Mouse (Mus musculus) liver, embryonic 13.5 days (tissue): ENCODE data around the gene Ablim2. TPM values are rescaled to one million over a fixed set of nuclear protein-coding genes. Genes with fewer than 3 reads are reported as not detected.

Experiments used
- ATAC-seq: fragments of 200-750 bp; cut with Nextera tagmentation; 2 replicates; pipeline ENCODE4 v1.8.0; 2017; ENCODE audit warnings: low read depth, mild to moderate bottlenecking, moderate number of reproducible peaks, moderate library complexity
- DNase-seq: peaks from one replicate; pipeline ENCODE4 v3.0.0; 2022
- H3K27ac ChIP-seq: fragments of 300-500 bp; sonication (generic); 2 replicates; pipeline ENCODE4 v1.5.1; 2015; ENCODE audit warnings: moderate library complexity, mild to moderate bottlenecking, inconsistent platforms
- H3K27me3 ChIP-seq: fragments of 300-500 bp; sonication (generic); 2 replicates; pipeline ENCODE4 v1.6.1; 2015; ENCODE audit warnings: mild to moderate bottlenecking, inconsistent platforms
- H3K36me3 ChIP-seq: fragments of 300-500 bp; sonication (generic); 2 replicates; pipeline ENCODE4 v1.6.1; 2015; ENCODE audit warnings: mild to moderate bottlenecking, inconsistent platforms
- H3K4me1 ChIP-seq: fragments of 300-500 bp; sonication (generic); replicated peaks from 2 replicates; pipeline ENCODE4 v1.6.1; 2015; ENCODE audit warnings: inconsistent platforms
- H3K4me2 ChIP-seq: fragments of 300-500 bp; sonication (generic); 2 replicates; pipeline ENCODE4 v1.6.1; 2015; ENCODE audit warnings: inconsistent platforms, mild to moderate bottlenecking, moderate library complexity
- H3K4me3 ChIP-seq: fragments of 300-500 bp; sonication (generic); replicated peaks from 2 replicates; pipeline ENCODE4 v1.5.1; 2015; ENCODE audit warnings: mild to moderate bottlenecking, inconsistent platforms
- H3K9ac ChIP-seq: fragments of 300-500 bp; sonication (generic); 2 replicates; pipeline ENCODE4 v1.6.1; 2015; ENCODE audit warnings: mild to moderate bottlenecking, inconsistent platforms
- H3K9me3 ChIP-seq: fragments of 300-500 bp; sonication (generic); replicated peaks from 2 replicates; pipeline ENCODE4 v1.6.1; 2016; ENCODE audit warnings: inconsistent platforms
- WGBS: fragments of 180-500 bp; shearing (Covaris S2); methylation state at CpG from one replicate; pipeline ENCODE4 v1.1.7; 2015; ENCODE audit not compliant: insufficient replicate concordance; 5-methylcytosine and 5-hydroxymethylcytosine counted together
- polyA plus RNA-seq: library from polyadenylated mRNA; unstranded; fragments of >200 nt; fragmentation: Nextera tagmentation; extraction: Ambion mirVana; gene quantifications from 2 replicates; pipeline ENCODE4 v1.2.1, GENCODE M21; 2015

The Ablim2 gene
- polyA plus RNA-seq, 1 experiment from 2014 or later: 0.18 TPM

DNA sequence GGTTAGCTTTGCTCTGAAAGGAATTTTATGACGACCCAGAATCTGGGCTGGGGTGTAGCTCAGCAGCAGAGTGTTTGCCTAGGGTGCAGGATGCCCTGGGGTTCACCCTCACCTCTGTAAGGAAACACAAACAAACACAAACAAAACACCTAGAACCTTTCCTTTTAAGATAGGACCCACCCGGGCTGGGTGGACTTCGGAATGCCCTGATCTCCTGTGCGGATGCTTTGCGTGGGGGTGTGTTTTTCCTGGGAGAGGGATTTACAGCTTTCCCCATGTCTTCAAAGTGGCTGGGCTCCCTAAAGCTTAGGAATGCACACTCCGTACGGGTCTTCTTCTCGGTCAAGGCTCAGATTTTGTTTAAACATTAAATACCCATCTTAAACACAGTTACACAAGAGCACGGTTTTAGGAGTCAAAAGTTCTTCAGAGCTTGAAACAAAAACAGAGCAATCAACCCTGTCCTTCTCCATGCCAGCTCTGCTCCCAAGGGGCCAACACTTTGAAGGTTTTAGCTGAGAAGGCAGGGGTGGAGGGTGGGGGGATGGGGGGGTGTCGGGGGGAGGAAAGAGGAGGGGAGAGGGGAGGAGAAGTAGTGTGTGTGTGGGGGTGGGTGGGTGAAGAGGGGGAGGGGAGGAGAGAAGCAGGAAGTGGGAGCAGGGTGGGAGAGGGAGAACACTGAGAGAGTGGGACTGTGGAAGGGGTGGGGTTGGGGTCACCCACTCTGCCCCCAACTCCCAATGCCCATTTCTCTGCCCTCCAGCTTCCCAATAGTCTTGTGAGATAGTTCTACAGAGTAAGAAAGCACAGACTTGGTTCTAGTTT, 142.9 kb downstream of the Ablim2 start:
- 31% methylated on average over 10 of the region's 10 CpGs for WGBS
- Histone ChIP-seq H3K27ac (no peak overlapping the region), H3K9me3 (no peaks in the 10 kb centered on the region), H3K36me3 (no peaks in the 10 kb centered on the region), H3K9ac (no peak overlapping the region), H3K4me2 (no peak overlapping the region), H3K27me3 (peaks cover under 1% of the 10 kb centered on the region; the same call in 1 of the 2 replicates), H3K4me1 (peaks cover 13% of the 10 kb centered on the region), H3K4me3 (no peak overlapping the region)
- ATAC-seq: no peak
- DNase-seq: no peak

DNA sequence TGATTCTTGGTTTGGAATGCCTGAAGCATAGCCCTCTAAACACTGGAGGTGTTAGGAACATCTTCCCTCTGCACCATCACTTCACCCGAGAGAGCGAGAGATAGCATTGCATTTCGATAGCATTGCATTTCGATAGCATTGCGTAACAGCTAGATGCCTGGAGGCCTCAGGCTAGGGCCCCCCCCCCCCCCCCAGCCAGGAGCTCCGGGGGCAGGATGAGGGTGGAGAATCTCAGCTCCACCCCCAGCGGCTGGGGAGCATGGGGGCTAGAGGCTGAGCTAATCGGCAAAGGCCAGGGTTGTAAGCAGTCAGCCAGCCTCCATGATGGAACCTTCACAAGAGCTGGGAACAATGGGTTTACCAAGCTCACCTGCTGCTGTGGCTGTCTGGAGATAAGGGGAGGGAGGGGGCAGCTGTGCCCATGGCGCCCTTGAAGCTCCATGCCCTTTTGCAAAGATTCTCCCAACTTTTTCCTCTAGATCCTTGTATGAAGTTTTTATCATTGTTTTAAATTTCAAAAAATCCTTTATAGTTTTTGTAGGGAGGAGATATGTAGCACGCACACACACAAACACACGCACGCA, 143.6 kb downstream of the Ablim2 start:
- peaks cover 13% of the 10 kb centered on the region for H3K4me1 ChIP-seq
- no peak for DNase-seq
- H3K9me3 ChIP-seq: no peaks in the 10 kb centered on the region
- H3K4me3 ChIP-seq: no peak overlapping the region
- no peak overlapping the region for H3K9ac ChIP-seq
- no peaks in the 10 kb centered on the region for H3K36me3 ChIP-seq
- no peaks in the 10 kb centered on the region for H3K27me3 ChIP-seq
- ATAC-seq: no peak
- 33% methylated on average over 12 of the region's 12 CpGs for WGBS
- no peak overlapping the region for H3K27ac ChIP-seq
- no peak overlapping the region for H3K4me2 ChIP-seq

DNA sequence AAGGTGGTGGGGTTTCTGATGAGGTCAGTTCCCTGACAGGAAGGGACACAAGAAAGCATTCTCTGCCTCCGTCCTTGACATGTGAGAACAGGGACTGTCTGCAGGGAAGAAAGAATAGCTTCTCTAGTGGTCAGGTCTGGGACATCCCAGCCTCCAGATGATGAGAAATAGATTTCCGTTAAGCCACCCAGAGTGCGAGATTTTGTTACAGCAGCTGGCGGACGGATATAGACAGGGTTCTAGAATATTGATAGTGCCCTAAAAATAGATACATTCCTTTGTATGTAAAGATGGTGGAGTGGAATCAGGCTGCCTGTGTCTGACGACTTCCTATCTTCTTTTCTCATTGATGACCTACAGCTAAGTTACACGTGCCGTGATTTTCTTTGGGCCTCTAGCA, 145.8 kb downstream of the Ablim2 start:
- ATAC-seq (no peak), DNase-seq (no peak)
- Histone ChIP-seq H3K4me2 (no peak overlapping the region), H3K27ac (no peak overlapping the region), H3K9ac (no peak overlapping the region), H3K4me3 (no peak overlapping the region), H3K27me3 (no peaks in the 10 kb centered on the region), H3K36me3 (no peaks in the 10 kb centered on the region), H3K4me1 (peaks cover 13% of the 10 kb centered on the region), H3K9me3 (no peaks in the 10 kb centered on the region)
- WGBS: 59% methylated on average over 8 of the region's 8 CpGs

DNA sequence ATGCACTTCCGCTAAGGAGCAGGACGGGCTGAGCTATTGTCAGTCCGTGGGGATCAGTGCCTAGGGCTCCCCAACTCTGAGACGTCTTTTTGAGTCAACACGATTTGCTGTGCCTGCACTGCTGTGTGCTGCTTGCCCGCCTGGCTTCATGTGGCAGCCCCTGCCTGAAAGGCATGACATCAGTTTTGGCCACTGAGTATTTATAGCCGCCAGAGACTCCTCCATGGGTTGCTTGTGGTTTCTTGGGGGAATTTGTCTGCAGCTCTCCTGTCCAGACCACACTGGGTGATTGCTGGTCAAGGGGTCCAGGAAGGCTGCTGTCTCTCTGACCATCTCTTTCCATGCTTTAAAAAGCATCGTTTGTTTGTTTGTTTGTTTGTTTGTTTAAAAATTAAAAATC, 147.6 kb downstream of the Ablim2 start:
- Histone ChIP-seq H3K4me3 (no peak overlapping the region), H3K4me1 (peaks cover 11% of the 10 kb centered on the region), H3K9ac (no peak overlapping the region), H3K9me3 (no peaks in the 10 kb centered on the region), H3K27me3 (no peaks in the 10 kb centered on the region), H3K36me3 (no peaks in the 10 kb centered on the region), H3K27ac (no peak overlapping the region), H3K4me2 (no peak overlapping the region)
- 32% methylated on average over 8 of the region's 8 CpGs for WGBS
- no peak for DNase-seq
- no peak for ATAC-seq

DNA sequence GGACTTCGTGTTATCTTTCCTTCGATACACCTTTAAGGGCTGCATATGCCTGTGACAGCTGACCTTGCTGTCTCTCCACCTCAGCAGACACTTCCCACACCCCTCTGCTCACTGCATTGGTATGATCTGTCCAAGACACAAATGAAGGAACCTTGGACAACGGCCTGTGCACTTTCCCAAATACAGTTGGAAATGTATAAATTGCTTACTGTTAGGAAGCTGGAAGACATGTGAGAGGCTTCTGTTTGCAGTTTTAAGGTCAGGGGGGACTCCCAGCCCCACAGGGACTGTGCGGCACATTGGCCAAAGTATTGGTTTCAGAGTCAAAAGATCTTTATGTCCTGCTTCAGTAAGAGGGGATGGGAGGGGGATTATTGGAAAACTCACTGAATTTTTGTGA, 149.4 kb downstream of the Ablim2 start:
- Histone ChIP-seq H3K4me3 (no peak overlapping the region), H3K36me3 (no peaks in the 10 kb centered on the region), H3K9ac (no peak overlapping the region), H3K27ac (no peak overlapping the region), H3K9me3 (no peaks in the 10 kb centered on the region), H3K4me2 (no peak overlapping the region), H3K27me3 (no peaks in the 10 kb centered on the region), H3K4me1 (no peaks in the 10 kb centered on the region)
- DNase-seq (no peak), ATAC-seq (no peak)
- 65% methylated on average over 4 of the region's 4 CpGs for WGBS

DNA sequence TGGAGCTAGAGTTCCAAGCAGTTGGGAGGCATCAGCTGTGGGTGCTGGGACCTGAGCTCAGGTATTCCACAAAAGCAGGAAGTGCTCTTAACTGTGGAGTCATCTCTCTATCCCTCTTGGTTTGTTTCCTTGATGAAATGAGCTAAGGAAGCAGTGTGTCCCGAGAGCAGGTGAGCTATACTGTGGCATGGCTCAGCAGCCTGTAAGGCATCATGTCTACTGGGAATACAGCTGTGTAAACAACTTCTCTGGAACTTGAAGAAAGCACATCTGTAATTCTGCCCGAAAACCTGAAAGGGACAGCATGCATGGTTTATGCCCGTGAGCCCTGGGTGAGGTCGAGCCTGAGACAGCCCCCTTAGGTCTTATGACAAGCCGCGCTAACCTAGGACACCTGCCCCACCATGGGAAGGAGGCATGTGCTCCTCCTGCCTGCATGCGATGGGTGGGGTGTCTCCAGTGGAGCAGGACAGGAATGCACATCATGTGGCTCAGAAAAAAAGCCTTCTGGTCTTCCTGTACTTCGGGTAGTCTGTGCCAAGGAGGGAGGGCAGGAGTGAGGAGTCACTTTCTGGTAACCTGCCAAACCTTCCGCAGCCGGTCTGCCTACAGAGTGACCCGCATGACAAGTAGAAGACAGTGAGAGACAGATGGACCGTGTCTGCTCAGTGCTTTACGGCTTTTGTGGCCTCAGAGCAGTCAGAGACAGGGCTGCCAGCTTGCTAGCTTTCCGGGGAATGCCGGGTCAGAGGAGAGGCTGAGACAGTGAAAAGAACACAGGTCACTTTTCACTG, 150.2 kb downstream of the Ablim2 start:
- Histone ChIP-seq H3K4me1 (no peaks in the 10 kb centered on the region), H3K27ac (no peak overlapping the region), H3K9ac (no peak overlapping the region), H3K4me3 (no peak overlapping the region), H3K9me3 (no peaks in the 10 kb centered on the region), H3K4me2 (no peak overlapping the region), H3K36me3 (no peaks in the 10 kb centered on the region), H3K27me3 (no peaks in the 10 kb centered on the region)
- 60% methylated on average over 15 of the region's 15 CpGs for WGBS
- ATAC-seq (no peak), DNase-seq (no peak)

DNA sequence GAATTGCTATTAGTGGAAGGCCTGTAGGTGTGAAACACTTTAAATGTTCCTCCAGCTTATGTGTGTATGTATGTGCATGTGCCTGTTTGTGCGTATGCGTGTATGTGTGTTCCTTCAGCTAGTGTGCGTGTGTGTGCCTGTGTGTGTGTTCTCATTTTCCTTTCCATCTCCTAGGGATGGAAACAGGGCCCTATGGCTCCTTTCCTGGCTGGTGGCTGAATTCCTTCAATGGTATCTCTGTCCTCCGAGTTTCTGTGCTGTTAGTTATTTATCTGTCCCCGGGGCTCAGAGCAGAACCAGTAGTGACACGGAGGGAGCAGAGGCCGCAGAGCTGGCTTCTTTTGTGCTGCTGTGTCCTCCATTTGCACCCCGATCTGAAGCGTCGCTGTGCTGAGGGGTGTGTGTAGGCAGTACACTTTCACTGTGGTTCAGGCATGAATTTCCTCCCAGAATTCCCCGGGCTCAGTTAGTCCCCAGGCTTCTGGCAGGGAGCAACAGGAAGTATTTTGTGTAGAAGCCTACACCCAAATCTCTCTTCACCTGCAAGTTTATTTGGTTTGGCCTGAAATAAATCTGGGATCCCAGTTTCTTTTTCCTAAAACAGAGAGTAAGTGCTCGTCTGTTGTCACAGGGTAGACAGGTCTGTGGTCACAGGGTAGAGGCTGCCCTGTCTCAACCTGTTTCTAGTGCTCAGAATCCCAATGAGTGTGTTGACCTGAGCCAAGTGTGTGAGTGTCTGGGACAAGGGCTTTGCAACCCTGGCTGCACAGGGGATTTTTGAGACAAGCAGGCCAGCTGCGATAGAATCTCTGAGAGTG, 151.2 kb downstream of the Ablim2 start:
- H3K27ac ChIP-seq: no peak overlapping the region
- H3K9ac ChIP-seq: no peak overlapping the region
- DNase-seq: no peak
- H3K4me1 ChIP-seq: no peaks in the 10 kb centered on the region
- no peak for ATAC-seq
- no peak overlapping the region for H3K4me2 ChIP-seq
- no peaks in the 10 kb centered on the region for H3K27me3 ChIP-seq
- H3K36me3 ChIP-seq: no peaks in the 10 kb centered on the region
- H3K4me3 ChIP-seq: no peak overlapping the region
- no peaks in the 10 kb centered on the region for H3K9me3 ChIP-seq
- 65% methylated on average over 13 of the region's 13 CpGs for WGBS

DNA sequence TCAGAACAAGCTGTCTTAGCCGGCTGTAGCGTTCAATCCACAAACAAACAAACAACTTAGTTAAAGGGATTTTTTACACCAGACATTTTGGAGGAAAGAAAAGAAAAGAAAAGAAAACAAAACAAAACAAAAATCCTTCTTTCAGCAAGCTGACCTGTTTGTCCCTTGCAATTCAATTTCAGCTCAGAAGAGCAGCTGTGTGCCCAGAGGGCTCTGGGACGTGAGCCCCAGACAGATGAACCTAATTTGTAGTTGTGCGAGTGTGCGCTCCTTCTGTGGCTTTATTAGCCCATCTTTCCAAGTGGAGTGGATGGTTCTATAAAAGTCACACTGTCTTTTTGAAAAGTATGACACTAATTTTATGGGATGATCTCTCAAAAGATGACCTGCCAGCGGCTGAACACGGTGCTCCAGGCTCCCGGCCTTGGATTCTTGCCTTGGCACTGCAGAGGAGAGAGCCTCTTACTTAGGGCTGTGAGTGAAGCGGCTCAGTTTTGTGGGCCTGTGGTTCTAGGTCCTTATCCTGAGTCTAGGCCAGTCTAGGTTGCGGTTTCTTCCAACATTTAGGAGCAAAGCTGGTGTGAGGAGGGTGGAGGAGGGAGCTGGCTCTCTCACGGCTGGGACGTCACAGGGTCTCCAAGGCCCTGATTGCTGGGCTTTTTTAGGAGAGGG, 158.1 kb downstream of the Ablim2 start:
- Histone ChIP-seq H3K27ac (no peak overlapping the region), H3K27me3 (no peaks in the 10 kb centered on the region), H3K9me3 (no peaks in the 10 kb centered on the region), H3K36me3 (no peaks in the 10 kb centered on the region), H3K4me1 (no peaks in the 10 kb centered on the region), H3K4me2 (no peak overlapping the region), H3K4me3 (no peak overlapping the region), H3K9ac (no peak overlapping the region)
- WGBS: 73% methylated on average over 12 of the region's 12 CpGs
- no peak for DNase-seq
- ATAC-seq: no peak

DNA sequence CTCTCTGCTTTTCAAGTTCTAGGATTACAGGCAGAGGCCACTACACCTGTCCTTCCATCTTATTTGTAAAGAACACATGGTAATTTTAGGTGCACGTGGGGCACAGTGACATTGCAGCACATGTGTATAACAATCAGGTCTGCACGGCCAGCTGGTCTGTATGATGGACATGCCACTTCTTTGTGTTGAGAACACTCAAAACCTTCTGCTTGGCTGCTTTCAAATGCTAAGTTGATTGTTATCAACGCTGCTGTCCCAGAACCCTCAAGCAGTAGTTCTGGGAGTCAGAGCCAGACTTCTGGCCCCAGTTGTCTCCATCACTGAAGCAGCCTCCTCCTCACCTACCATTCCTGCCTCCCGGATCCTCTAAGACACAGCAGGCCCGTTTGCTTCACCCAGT, 159.0 kb downstream of the Ablim2 start:
- Histone ChIP-seq H3K4me1 (no peaks in the 10 kb centered on the region), H3K9me3 (no peaks in the 10 kb centered on the region), H3K4me2 (no peak overlapping the region), H3K27ac (no peak overlapping the region), H3K9ac (no peak overlapping the region), H3K27me3 (no peaks in the 10 kb centered on the region), H3K4me3 (no peak overlapping the region), H3K36me3 (no peaks in the 10 kb centered on the region)
- 61% methylated on average over 5 of the region's 5 CpGs for WGBS
- no peak for ATAC-seq
- DNase-seq: no peak

DNA sequence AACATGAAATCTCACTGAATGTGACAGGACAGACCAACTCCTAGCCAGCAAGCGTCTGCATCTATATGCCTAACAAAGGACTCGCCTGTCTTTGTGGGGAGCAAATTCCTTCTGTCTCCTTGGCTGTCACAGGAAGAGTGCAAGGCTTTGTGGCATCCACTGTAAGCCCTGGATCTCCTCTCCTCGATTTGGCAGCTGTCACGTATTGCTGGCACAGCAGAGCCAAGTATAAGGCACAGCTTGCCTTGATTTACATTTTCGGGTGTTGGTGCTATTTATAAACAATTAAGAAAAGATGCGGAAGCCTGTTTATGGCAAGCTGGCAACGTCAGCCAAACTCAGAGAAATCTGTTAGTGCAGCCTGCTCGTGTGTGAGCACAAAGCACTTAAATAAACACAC, 160.7 kb downstream of the Ablim2 start:
- no peaks in the 10 kb centered on the region for H3K27me3 ChIP-seq
- H3K4me2 ChIP-seq: no peak overlapping the region
- no peaks in the 10 kb centered on the region for H3K4me1 ChIP-seq
- 50% methylated on average over 8 of the region's 8 CpGs for WGBS
- H3K27ac ChIP-seq: no peak overlapping the region
- ATAC-seq: no peak
- no peak overlapping the region for H3K9ac ChIP-seq
- H3K9me3 ChIP-seq: no peaks in the 10 kb centered on the region
- H3K4me3 ChIP-seq: no peak overlapping the region
- H3K36me3 ChIP-seq: no peaks in the 10 kb centered on the region
- DNase-seq: no peak
